Mouse (Mus musculus) forebrain, embryonic 15.5 days (tissue): Measurements from ENCODE around the gene Abcg1. TPM values are rescaled to one million over a fixed set of nuclear protein-coding genes. Genes with fewer than 3 reads are reported as not detected.

Experiments used
- ATAC-seq: fragments of 200-750 bp; cut with Nextera tagmentation; replicated peaks from 2 replicates; pipeline ENCODE4 v1.8.0; 2017; ENCODE audit warnings: mild to moderate bottlenecking, moderate TSS enrichment, moderate library complexity
- H3K27ac ChIP-seq: fragments of 300-500 bp; sonication (generic); replicated peaks from 2 replicates; pipeline ENCODE4 v1.5.1; 2015; ENCODE audit warnings: mild to moderate bottlenecking, inconsistent platforms
- H3K27me3 ChIP-seq: fragments of 300-500 bp; sonication (generic); 2 replicates; pipeline ENCODE4 v1.6.1; 2015; ENCODE audit warnings: inconsistent platforms
- H3K36me3 ChIP-seq: fragments of 300-500 bp; sonication (generic); 2 replicates; pipeline ENCODE4 v1.6.1; 2015; ENCODE audit warnings: mild to moderate bottlenecking, inconsistent platforms
- H3K4me1 ChIP-seq: fragments of 300-500 bp; sonication (generic); 2 replicates; pipeline ENCODE4 v1.6.1; 2015; ENCODE audit warnings: inconsistent platforms
- H3K4me2 ChIP-seq: fragments of 300-500 bp; sonication (generic); replicated peaks from 2 replicates; pipeline ENCODE4 v1.6.1; 2015; ENCODE audit warnings: mild to moderate bottlenecking, inconsistent platforms
- H3K4me3 ChIP-seq: fragments of 300-500 bp; sonication (generic); 2 replicates; pipeline ENCODE4 v1.5.1; 2015; ENCODE audit warnings: mild to moderate bottlenecking, inconsistent platforms
- H3K9ac ChIP-seq: fragments of 300-500 bp; sonication (generic); replicated peaks from 2 replicates; pipeline ENCODE4 v1.6.1; 2015; ENCODE audit warnings: mild to moderate bottlenecking, inconsistent platforms
- H3K9me3 ChIP-seq: fragments of 300-500 bp; sonication (generic); 2 replicates; pipeline ENCODE4 v1.6.1; 2016; ENCODE audit warnings: inconsistent platforms
- WGBS: fragments of 180-500 bp; shearing (Covaris S2); methylation state at CpG from one replicate; pipeline ENCODE4 v1.1.7; 2015; ENCODE audit warnings: mixed read lengths; 5-methylcytosine and 5-hydroxymethylcytosine counted together
- polyA plus RNA-seq: library from polyadenylated mRNA; unstranded; fragments of >200 nt; fragmentation: Nextera tagmentation; extraction: Ambion mirVana; gene quantifications from 2 replicates; pipeline ENCODE4 v1.2.1, GENCODE M21; 2015

Abcg1 gene
- polyA plus RNA-seq, 1 experiment from 2014 or later, result 20.8 TPM

GRCm38 (mm10) chr17:31119429-31119828 lies 62.0 kb downstream of the Abcg1 start:
- H3K4me1 ChIP-seq, result no peaks in the 10 kb centered on the region
- ATAC-seq, result peak; percentile 68
- H3K9ac ChIP-seq, result no peak overlapping the region

GRCm38 (mm10) chr17:31121975-31122374 lies 64.5 kb downstream of the Abcg1 start:
- H3K4me2 ChIP-seq, result no peak overlapping the region
- no peaks in the 10 kb centered on the region for H3K36me3 ChIP-seq
- no peak overlapping the region for H3K9ac ChIP-seq
- no peaks in the 10 kb centered on the region for H3K9me3 ChIP-seq
- WGBS, result 14% methylated on average over 8 of the region's 8 CpGs
- no peaks in the 10 kb centered on the region for H3K27me3 ChIP-seq
- H3K27ac ChIP-seq, result no peak overlapping the region
- peaks cover 6% of the 10 kb centered on the region; the same call in 1 of the 2 replicates for H3K4me1 ChIP-seq
- no peak overlapping the region for H3K4me3 ChIP-seq
- ATAC-seq, result peak; percentile 24; the same call in 1 of the 2 replicates

More at GRCm38 (mm10) chr17:31119429-31119828, 62.0 kb downstream of the Abcg1 start:
- Histone ChIP-seq H3K4me2 (no peak overlapping the region), H3K4me3 (no peak overlapping the region), H3K27me3 (no peaks in the 10 kb centered on the region), H3K9me3 (no peaks in the 10 kb centered on the region), H3K27ac (no peak overlapping the region), H3K36me3 (peaks cover 12% of the 10 kb centered on the region)
- WGBS, result 9% methylated on average over 7 of the region's 7 CpGs

GRCm38 (mm10) chr17:31125548-31126266 lies 68.2 kb downstream of the Abcg1 start:
- Histone ChIP-seq H3K4me3 (no peak overlapping the region), H3K27me3 (no peaks in the 10 kb centered on the region), H3K27ac (no peak overlapping the region), H3K9ac (no peak overlapping the region), H3K4me2 (no peak overlapping the region), H3K36me3 (no peaks in the 10 kb centered on the region), H3K9me3 (no peaks in the 10 kb centered on the region), H3K4me1 (peaks cover 6% of the 10 kb centered on the region; the same call in 1 of the 2 replicates)
- WGBS, result 38% methylated on average over 9 of the region's 9 CpGs
- ATAC-seq, result peak; percentile 67; the same call in 1 of the 2 replicates

GRCm38 (mm10) chr17:31128708-31129318 lies 71.3 kb downstream of the Abcg1 start:
- WGBS, result 90% methylated on average over 9 of the region's 9 CpGs
- no peak overlapping the region for H3K4me3 ChIP-seq
- no peak overlapping the region for H3K9ac ChIP-seq
- peaks cover 6% of the 10 kb centered on the region; the same call in 1 of the 2 replicates for H3K4me1 ChIP-seq
- H3K27me3 ChIP-seq, result no peaks in the 10 kb centered on the region
- H3K27ac ChIP-seq, result no peak overlapping the region
- no peak overlapping the region for H3K4me2 ChIP-seq
- no peaks in the 10 kb centered on the region for H3K9me3 ChIP-seq
- no peak for ATAC-seq
- H3K36me3 ChIP-seq, result no peaks in the 10 kb centered on the region

DNA sequence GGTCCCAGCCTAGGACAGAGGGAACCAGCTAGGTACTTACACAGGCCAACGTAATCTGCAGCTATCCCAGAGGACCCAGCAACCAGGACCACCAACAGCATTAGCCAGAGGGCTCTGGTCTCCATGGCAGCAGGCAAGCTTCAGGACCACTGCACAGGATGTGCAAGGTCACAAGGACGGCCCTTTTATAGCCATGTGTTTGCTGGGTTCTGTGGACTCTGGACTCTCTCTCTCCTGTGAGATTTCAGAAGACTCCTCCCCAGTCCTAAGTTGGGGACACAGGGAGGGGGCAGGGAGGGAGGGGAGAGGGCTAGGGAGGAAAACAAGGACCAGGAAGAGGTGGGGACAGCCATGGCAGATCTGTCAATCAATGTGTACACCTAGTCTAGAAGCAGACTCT lies 72.0 kb downstream of the Abcg1 start, which contains the start of gene Tff3:
Tff3 (minus strand) TSS at position 195 of the 400 bp plus-strand sequence.
- WGBS, result 30% methylated on average over 2 of the region's 2 CpGs
- no peak for ATAC-seq

GRCm38 (mm10) chr17:31131269-31131821 lies 73.9 kb downstream of the Abcg1 start:
- 82% methylated on average over 10 of the region's 10 CpGs for WGBS
- Histone ChIP-seq H3K4me1 (no peaks in the 10 kb centered on the region), H3K4me3 (no peak overlapping the region), H3K9me3 (no peaks in the 10 kb centered on the region), H3K27ac (no peak overlapping the region), H3K36me3 (no peaks in the 10 kb centered on the region), H3K4me2 (no peak overlapping the region), H3K27me3 (no peaks in the 10 kb centered on the region), H3K9ac (no peak overlapping the region)
- ATAC-seq, result no peak

More for the DNA sequence above, 72.0 kb downstream of the Abcg1 start, which contains the start of gene Tff3:
- H3K27ac ChIP-seq, result no peak within 1 kb of the TSS
- H3K4me1 ChIP-seq, result peaks cover 6% of the 10 kb centered on the region; the same call in 1 of the 2 replicates
- no peaks in the 10 kb centered on the region for H3K9me3 ChIP-seq
- no peak within 1 kb of the TSS for H3K9ac ChIP-seq
- no peak within 1 kb of the TSS for H3K4me2 ChIP-seq
- H3K36me3 ChIP-seq, result no peaks in the 10 kb centered on the region
- no peaks in the 10 kb centered on the region for H3K27me3 ChIP-seq
- no peak within 1 kb of the TSS for H3K4me3 ChIP-seq

DNA sequence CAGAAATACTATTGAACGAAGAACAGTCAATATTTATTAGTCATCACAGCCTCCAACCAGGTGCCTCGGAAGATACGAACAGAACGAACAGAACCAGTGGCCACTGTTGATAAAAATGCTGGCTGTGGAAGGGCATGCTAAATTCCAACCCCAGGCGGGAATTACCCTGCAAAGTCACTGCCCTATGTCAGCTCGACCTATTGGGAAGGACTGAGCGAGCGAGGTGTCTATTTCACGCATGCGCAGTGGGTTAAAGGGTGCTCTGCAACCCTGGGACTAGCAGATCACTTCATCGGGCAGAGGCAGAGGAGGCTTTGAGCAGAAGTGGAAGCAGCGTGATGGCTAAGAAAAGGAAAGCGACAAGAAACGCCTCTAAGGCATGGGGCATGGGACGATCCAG lies 76.3 kb downstream of the Abcg1 start:
- no peak overlapping the region for H3K4me3 ChIP-seq
- no peak overlapping the region for H3K27ac ChIP-seq
- no peak for ATAC-seq
- H3K9ac ChIP-seq, result no peak overlapping the region
- no peaks in the 10 kb centered on the region for H3K4me1 ChIP-seq
- no peaks in the 10 kb centered on the region for H3K9me3 ChIP-seq
- H3K4me2 ChIP-seq, result no peak overlapping the region
- no peaks in the 10 kb centered on the region for H3K27me3 ChIP-seq
- H3K36me3 ChIP-seq, result no peaks in the 10 kb centered on the region
- whole genome bisulfite sequencing, result 84% methylated on average over 15 of the region's 15 CpGs

GRCm38 (mm10) chr17:31134913-31135312 lies 77.4 kb downstream of the Abcg1 start:
- H3K27ac ChIP-seq, result no peak overlapping the region
- no peak overlapping the region for H3K4me3 ChIP-seq
- H3K27me3 ChIP-seq, result no peaks in the 10 kb centered on the region
- H3K4me1 ChIP-seq, result no peaks in the 10 kb centered on the region
- no peaks in the 10 kb centered on the region for H3K36me3 ChIP-seq
- H3K9me3 ChIP-seq, result no peaks in the 10 kb centered on the region
- H3K9ac ChIP-seq, result no peak overlapping the region
- ATAC-seq, result no peak
- H3K4me2 ChIP-seq, result no peak overlapping the region
- WGBS, result 90% methylated on average over 6 of the region's 6 CpGs

DNA sequence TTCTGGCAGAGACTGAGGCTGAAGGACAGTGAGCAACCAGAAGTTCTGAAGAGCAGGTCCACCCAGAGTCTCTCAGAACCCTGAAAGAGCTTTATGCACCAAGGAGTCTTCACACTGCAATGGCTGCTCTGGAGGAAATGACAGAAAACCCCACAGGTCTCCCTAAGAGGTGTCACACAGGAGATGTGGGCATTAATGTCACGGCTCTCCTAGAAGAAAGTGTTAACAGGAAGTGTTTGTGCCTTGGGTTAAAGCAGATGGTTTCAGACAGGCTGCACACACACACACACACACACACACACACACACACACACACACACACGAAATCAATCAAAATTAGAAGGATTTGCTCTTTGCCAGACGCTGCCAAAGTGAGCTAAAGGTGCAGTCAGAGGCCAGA lies 78.8 kb downstream of the Abcg1 start:
- 53% methylated on average over 3 of the region's 3 CpGs for WGBS
- no peak for ATAC-seq
- no peak overlapping the region for H3K4me3 ChIP-seq
- H3K9me3 ChIP-seq, result no peaks in the 10 kb centered on the region
- no peak overlapping the region for H3K4me2 ChIP-seq
- no peaks in the 10 kb centered on the region for H3K36me3 ChIP-seq
- H3K27me3 ChIP-seq, result no peaks in the 10 kb centered on the region
- H3K4me1 ChIP-seq, result no peaks in the 10 kb centered on the region
- no peak overlapping the region for H3K27ac ChIP-seq
- H3K9ac ChIP-seq, result no peak overlapping the region

- H3K4me2 ChIP-seq, result no peak overlapping the region
- H3K4me1 ChIP-seq, result no peaks in the 10 kb centered on the region
- no peak overlapping the region for H3K4me3 ChIP-seq
- WGBS, result 91% methylated on average over 1 of the region's 1 CpGs
- no peaks in the 10 kb centered on the region for H3K9me3 ChIP-seq
- no peak overlapping the region for H3K27ac ChIP-seq
- H3K27me3 ChIP-seq, result no peaks in the 10 kb centered on the region
- H3K9ac ChIP-seq, result no peak overlapping the region
- no peak for ATAC-seq
- H3K36me3 ChIP-seq, result no peaks in the 10 kb centered on the region
Observed at GRCm38 (mm10) chr17:31136821-31137220, 79.3 kb downstream of the Abcg1 start.

DNA sequence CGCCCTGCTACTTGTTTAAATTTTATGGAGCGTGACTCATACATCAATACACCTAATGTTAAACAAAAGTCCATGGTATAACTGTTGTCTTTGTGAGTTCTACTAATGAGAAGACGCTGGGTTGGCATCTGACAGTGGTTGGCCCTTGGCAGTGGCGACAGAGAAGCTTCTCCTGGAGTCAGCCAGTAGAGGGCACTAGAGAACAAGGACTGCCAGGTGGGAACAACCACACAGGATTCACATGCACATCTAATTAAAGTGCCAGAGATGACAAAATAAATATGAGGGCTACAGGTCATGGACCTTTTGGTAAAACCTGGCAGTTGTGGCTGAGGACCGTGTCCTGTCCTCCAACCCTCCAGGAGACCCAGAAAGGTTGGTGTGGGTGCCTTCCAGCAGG lies 80.9 kb downstream of the Abcg1 start:
- H3K9ac ChIP-seq, result no peak overlapping the region
- ATAC-seq, result no peak
- no peaks in the 10 kb centered on the region for H3K4me1 ChIP-seq
- H3K27me3 ChIP-seq, result no peaks in the 10 kb centered on the region
- no peak overlapping the region for H3K4me2 ChIP-seq
- H3K36me3 ChIP-seq, result no peaks in the 10 kb centered on the region
- 14% methylated on average over 5 of the region's 5 CpGs for WGBS
- no peak overlapping the region for H3K4me3 ChIP-seq
- no peak overlapping the region for H3K27ac ChIP-seq
- H3K9me3 ChIP-seq, result no peaks in the 10 kb centered on the region

- ATAC-seq, result no peak
- H3K27ac ChIP-seq, result no peak overlapping the region
- 92% methylated on average over 7 of the region's 7 CpGs for WGBS
- no peaks in the 10 kb centered on the region for H3K36me3 ChIP-seq
- no peaks in the 10 kb centered on the region for H3K4me1 ChIP-seq
- no peaks in the 10 kb centered on the region for H3K9me3 ChIP-seq
- no peak overlapping the region for H3K4me2 ChIP-seq
- H3K27me3 ChIP-seq, result no peaks in the 10 kb centered on the region
- H3K9ac ChIP-seq, result no peak overlapping the region
- H3K4me3 ChIP-seq, result no peak overlapping the region
Observed at GRCm38 (mm10) chr17:31142116-31142515, 84.6 kb downstream of the Abcg1 start.
